In genomic region chr19:6234337-6235083, GRCm38 (mm10) we compare ENCODE assay signal across 7 mouse cellular contexts. TPM values are rescaled to one million over a fixed set of nuclear protein-coding genes. Genes with fewer than 3 reads are reported as not detected.
DNase-seq lines count a peak whose midpoint lies in the region; ATAC-seq and TF ChIP-seq lines count a peak whose summit lies in the region.

No protein-coding gene starts in this region.

- peak overlapping the region in 1 of 2 experiments; percentile 80; a peak in 2 of 4 replicates for H3K4me3 ChIP-seq in MEL (ENCODE audit: control insufficient read depth in 1 of 2, insufficient read depth in 1 of 2, low read depth in 2 of 2, low read length in 2 of 2)
- peak overlapping the region; percentile 65 for H3K4me3 ChIP-seq in bone marrow, adult 2 months (replicated peaks; ENCODE audit: control insufficient read depth, low read depth, low read length)
- H3K4me3 ChIP-seq in forebrain, embryonic 16.5 days (replicated peaks; ENCODE audit: low read length) = peak overlapping the region; percentile 91
- peak overlapping the region; percentile 79 for H3K4me3 ChIP-seq in limb, embryonic 15.5 days
- peak overlapping the region; percentile 59 for H3K4me3 ChIP-seq in myocyte

- peaks cover 2 to 32% of the 10 kb centered on the region in 2 experiments; a peak in 3 of 4 replicates for H3K4me1 ChIP-seq in MEL (ENCODE audit: control insufficient read depth in 1 of 2, insufficient read depth in 2 of 2, low read length in 2 of 2)
- H3K4me1 ChIP-seq in bone marrow, adult 2 months (ENCODE audit: control insufficient read depth, insufficient read depth, low read length) = peaks cover 2% of the 10 kb centered on the region; the same call in 1 of the 2 replicates
- H3K4me1 ChIP-seq in forebrain, embryonic 16.5 days (replicated peaks; ENCODE audit: control insufficient read depth, insufficient read depth, low read length) = peaks cover 22% of the 10 kb centered on the region
- peaks cover 18% of the 10 kb centered on the region for H3K4me1 ChIP-seq in limb, embryonic 15.5 days

- no peak for TF ChIP-seq POLR2A in MEL (IDR thresholded peaks at IDR 0.05; ENCODE audit: control insufficient read depth in 1 of 2, insufficient read depth in 1 of 2, low read depth in 1 of 2, low read length in 2 of 2, poor library complexity in 1 of 2)
- peak; percentile 61; the same call in 1 of the 2 replicates for TF ChIP-seq POLR2A in bone marrow, adult 2 months (IDR thresholded peaks at IDR 0.05; ENCODE audit: borderline replicate concordance, control insufficient read depth, low read depth, low read length)
- TF ChIP-seq POLR2A in myocyte (IDR thresholded peaks at IDR 0.05; ENCODE audit: insufficient read length, low read depth) = no peak

- TF ChIP-seq RAD21 in MEL (IDR thresholded peaks at IDR 0.05; ENCODE audit: low read depth, low read length) = no peak

- H3K79me2 ChIP-seq in MEL (ENCODE audit: control insufficient read depth, insufficient read depth, low read length, poor library complexity) (peaks cover 5% of the 10 kb centered on the region; the same call in 1 of the 2 replicates), myocyte (ENCODE audit: control insufficient read depth, insufficient read depth) (peaks cover 5% of the 10 kb centered on the region)

- H3K27me3 ChIP-seq in MEL (ENCODE audit: control insufficient read depth in 1 of 2, insufficient read depth in 2 of 2, low read length in 2 of 2) (no peaks in the 10 kb centered on the region), myocyte (ENCODE audit: control insufficient read depth, insufficient read depth, insufficient read length) (no peaks in the 10 kb centered on the region)
- H3K27me3 ChIP-seq in forebrain, embryonic 16.5 days (replicated peaks; ENCODE audit: control insufficient read depth, insufficient read depth, low read length) = no peaks in the 10 kb centered on the region
- H3K27me3 ChIP-seq in limb, embryonic 15.5 days = no peaks in the 10 kb centered on the region

- peak overlapping the region; percentile 48 for H3ac ChIP-seq in myocyte (ENCODE audit: control insufficient read depth, insufficient read length)

- peak; percentile 37 for DNase-seq in MEL (ENCODE audit: low read depth, low spot score)
- DNase-seq in retina, postnatal 1 day = no peak
- DNase-seq in thymus, adult 18-20 months = no peak

- TF ChIP-seq EP300 in MEL (IDR thresholded peaks at IDR 0.05; ENCODE audit: low read depth in 1 of 2, low read length in 2 of 2) = peak in 1 of 2 experiments; percentile 33; a peak in 1 of 4 replicates

- ATAC-seq in forebrain, embryonic 16.5 days = no peak
- no peak for ATAC-seq in limb, embryonic 15.5 days (ENCODE audit: insufficient number of reproducible peaks, low FRiP score, low TSS enrichment, low read depth)

- H3K36me3 ChIP-seq in MEL (ENCODE audit: control insufficient read depth in 1 of 2, insufficient read depth in 2 of 2, low read length in 2 of 2) (peaks cover 0 to 27% of the 10 kb centered on the region in 2 experiments; a peak in 2 of 4 replicates), myocyte (ENCODE audit: control insufficient read depth, insufficient read depth) (peaks cover 6% of the 10 kb centered on the region)
- peaks cover 4% of the 10 kb centered on the region; the same call in 1 of the 2 replicates for H3K36me3 ChIP-seq in forebrain, embryonic 16.5 days (ENCODE audit: control insufficient read depth, insufficient read depth)
- peaks cover 40% of the 10 kb centered on the region for H3K36me3 ChIP-seq in limb, embryonic 15.5 days

- H3K4me2 ChIP-seq in forebrain, embryonic 16.5 days (ENCODE audit: low read length) = peak overlapping the region; percentile 99
- peak overlapping the region; percentile 77 for H3K4me2 ChIP-seq in limb, embryonic 15.5 days
- peak overlapping the region; percentile 79 for H3K4me2 ChIP-seq in myocyte (ENCODE audit: low read depth)

- no peak for TF ChIP-seq CTCF in MEL (IDR thresholded peaks at IDR 0.05 in 2 of 3, conservative IDR thresholded peaks at IDR 0.05 in 1 of 3; ENCODE audit: control insufficient read depth in 1 of 3, insufficient read depth in 1 of 3, low read depth in 2 of 3, low read length in 3 of 3, poor library complexity in 1 of 3, severe bottlenecking in 1 of 3)
- no peak for TF ChIP-seq CTCF in bone marrow, adult 2 months (IDR thresholded peaks at IDR 0.05; ENCODE audit: control insufficient read depth, insufficient read depth, low read length)

- no peaks in the 10 kb centered on the region for H3K9me3 ChIP-seq in MEL (replicated peaks; ENCODE audit: insufficient read depth, low read length)
- no peaks in the 10 kb centered on the region for H3K9me3 ChIP-seq in forebrain, embryonic 16.5 days (ENCODE audit: control insufficient read depth, low read length)
- H3K9me3 ChIP-seq in limb, embryonic 15.5 days = no peaks in the 10 kb centered on the region

- 68% methylated on average over 11 of the region's 11 CpGs for WGBS in bone marrow, adult 2 months
- WGBS in forebrain, embryonic 16.5 days = 66% methylated on average over 11 of the region's 11 CpGs
- WGBS in limb, embryonic 15.5 days = 67% methylated on average over 11 of the region's 11 CpGs

- H3K27ac ChIP-seq in MEL (ENCODE audit: control insufficient read depth, low read depth, low read length) = no peak overlapping the region
- peak overlapping the region; percentile 83 for H3K27ac ChIP-seq in bone marrow, adult 2 months (ENCODE audit: control insufficient read depth, insufficient read depth, low read depth, low read length, poor library complexity)
- H3K27ac ChIP-seq in forebrain, embryonic 16.5 days (ENCODE audit: low read length) = no peak overlapping the region
- no peak overlapping the region for H3K27ac ChIP-seq in limb, embryonic 15.5 days

- H3K9ac ChIP-seq in MEL (ENCODE audit: control insufficient read depth, low read depth, low read length, poor library complexity, severe bottlenecking) = peak overlapping the region; percentile 73
- H3K9ac ChIP-seq in forebrain, embryonic 16.5 days (replicated peaks; ENCODE audit: low read depth, low read length) = peak overlapping the region; percentile 86
- peak overlapping the region; percentile 78 for H3K9ac ChIP-seq in limb, embryonic 15.5 days

TF ChIP-seq in MEL, 35 proteins besides CTCF, POLR2A, EP300 and RAD21 (continues in another document):
- TF ChIP-seq BHLHE40 (IDR thresholded peaks at IDR 0.05; ENCODE audit: borderline replicate concordance, low read depth, low read length) (no peak), RCOR1 (IDR thresholded peaks at IDR 0.05; ENCODE audit: low read depth, low read length) (no peak; the same call in 1 of the 2 replicates)

TF ChIP-seq in myocyte, 11 proteins besides CTCF, POLR2A, EP300 and RAD21 (continues in another document):
- no peak for TF ChIP-seq MYOG (IDR thresholded peaks at IDR 0.05; ENCODE audit: control insufficient read depth in 1 of 3, insufficient read depth in 1 of 3, insufficient read length in 2 of 3, low read depth in 2 of 3)
- no peak for TF ChIP-seq CEBPB (IDR thresholded peaks at IDR 0.05; ENCODE audit: insufficient read depth, poor library complexity, severe bottlenecking)

RNA-seq across cellular contexts. Expression of gene Ppp2r5b, which starts 1.2 kb away (rescaled TPM):
- total RNA-seq in MEL (2012; rRNA removed) = 10.4 and 14.7 TPM in 2 replicates
- polyA plus RNA-seq in MEL (2012; ENCODE audit: insufficient read depth in 1 of 2, insufficient read length in 2 of 2, low read depth in 1 of 2, low replicate concordance in 2 of 2, missing spikeins in 1 of 2) (10 to 100 TPM in 1 of 2 experiments, not detected in 1; 15.6 TPM), myocyte (2012; fragmentation: generic; extraction: Trizol) (51.4 TPM)
- polyA plus RNA-seq in bone marrow, adult 2 months (2011; ENCODE audit: insufficient read depth, insufficient read length, low replicate concordance, missing spikeins) = 21.0 and 43.9 TPM in 2 replicates
- polyA plus RNA-seq in forebrain, embryonic 16.5 days (2015; fragmentation: Nextera tagmentation; extraction: Ambion mirVana) = 106 and 117 TPM in 2 replicates
- 26.1 and 30.0 TPM in 2 replicates for polyA plus RNA-seq in limb, embryonic 15.5 days (2015; fragmentation: Nextera tagmentation; extraction: Ambion mirVana)

RNA-seq across cellular contexts. Expression of gene Atg2a, which starts 7.0 kb away (rescaled TPM):
- total RNA-seq in MEL (2012; rRNA removed) = 7.9 and 10.6 TPM in 2 replicates
- polyA plus RNA-seq in MEL (2012; ENCODE audit: insufficient read depth in 1 of 2, insufficient read length in 2 of 2, low read depth in 1 of 2, low replicate concordance in 2 of 2, missing spikeins in 1 of 2) (10 to 100 TPM in 1 of 2 experiments, not detected in 1; 21.7 TPM), myocyte (2012; fragmentation: generic; extraction: Trizol) (15.2 TPM)
- 17.0 and 36.4 TPM in 2 replicates for polyA plus RNA-seq in bone marrow, adult 2 months (2011; ENCODE audit: insufficient read depth, insufficient read length, low replicate concordance, missing spikeins)
- 11.2 and 13.1 TPM in 2 replicates for polyA plus RNA-seq in forebrain, embryonic 16.5 days (2015; fragmentation: Nextera tagmentation; extraction: Ambion mirVana)
- 8.6 and 9.0 TPM in 2 replicates for polyA plus RNA-seq in limb, embryonic 15.5 days (2015; fragmentation: Nextera tagmentation; extraction: Ambion mirVana)

RNA-seq across cellular contexts. Expression of gene Gpha2, which starts 8.3 kb away (rescaled TPM):
- not detected in 2 replicates for total RNA-seq in MEL (2012; rRNA removed)
- polyA plus RNA-seq in MEL (2012; ENCODE audit: insufficient read depth in 1 of 2, insufficient read length in 2 of 2, low read depth in 1 of 2, low replicate concordance in 2 of 2, missing spikeins in 1 of 2) (under 1 TPM in 1 of 2 experiments, not detected in 1; 0.19 TPM), myocyte (2012; fragmentation: generic; extraction: Trizol) (0.40 TPM)
- not detected in 2 replicates for polyA plus RNA-seq in bone marrow, adult 2 months (2011; ENCODE audit: insufficient read depth, insufficient read length, low replicate concordance, missing spikeins)
- polyA plus RNA-seq in forebrain, embryonic 16.5 days (2015; fragmentation: Nextera tagmentation; extraction: Ambion mirVana) = not detected in 2 replicates
- 1.8 and 2.1 TPM in 2 replicates for polyA plus RNA-seq in limb, embryonic 15.5 days (2015; fragmentation: Nextera tagmentation; extraction: Ambion mirVana)

RNA-seq across cellular contexts. Expression of gene Ehd1, which starts 42.0 kb away (rescaled TPM):
- total RNA-seq in MEL (2012; rRNA removed) = 57.8 and 65.9 TPM in 2 replicates
- polyA plus RNA-seq in MEL (2012; ENCODE audit: insufficient read depth in 1 of 2, insufficient read length in 2 of 2, low read depth in 1 of 2, low replicate concordance in 2 of 2, missing spikeins in 1 of 2) = 100 to 1,000 TPM in 1 of 2 experiments, not detected in 1; 105 TPM
- 40.0 and 63.1 TPM in 2 replicates for polyA plus RNA-seq in bone marrow, adult 2 months (2011; ENCODE audit: insufficient read depth, insufficient read length, low replicate concordance, missing spikeins)
- 105 and 106 TPM in 2 replicates for polyA plus RNA-seq in forebrain, embryonic 16.5 days (2015; fragmentation: Nextera tagmentation; extraction: Ambion mirVana)
- 93.6 and 103 TPM in 2 replicates for polyA plus RNA-seq in limb, embryonic 15.5 days (2015; fragmentation: Nextera tagmentation; extraction: Ambion mirVana)
- polyA plus RNA-seq in myocyte (2012; fragmentation: generic; extraction: Trizol) = 433 TPM

RNA-seq across cellular contexts. Expression of gene Majin, which starts 50.3 kb away (rescaled TPM):
- total RNA-seq in MEL (2012; rRNA removed) = not detected in 2 replicates
- polyA plus RNA-seq in MEL (2012; ENCODE audit: insufficient read depth in 1 of 2, insufficient read length in 2 of 2, low read depth in 1 of 2, low replicate concordance in 2 of 2, missing spikeins in 1 of 2) = not detected
- polyA plus RNA-seq in bone marrow, adult 2 months (2011; ENCODE audit: insufficient read depth, insufficient read length, low replicate concordance, missing spikeins) = not detected in 2 replicates
- polyA plus RNA-seq in forebrain, embryonic 16.5 days (2015; fragmentation: Nextera tagmentation; extraction: Ambion mirVana) = not detected in 2 replicates
- 0.19 TPM in 1 of 2 replicates, not detected in the other for polyA plus RNA-seq in limb, embryonic 15.5 days (2015; fragmentation: Nextera tagmentation; extraction: Ambion mirVana)
- not detected for polyA plus RNA-seq in myocyte (2012; fragmentation: generic; extraction: Trizol)
